Comparison of ENCODE assay signal across 8 mouse cellular contexts in genomic region chr2:158625697-158626096, GRCm38 (mm10). TPM values are rescaled to one million over a fixed set of nuclear protein-coding genes. Genes with fewer than 3 reads are reported as not detected.
A peak's percentile ranks its signal among the peaks of the same experiment; 100 is the strongest.
DNase-seq lines count a peak whose midpoint lies in the region; ATAC-seq and TF ChIP-seq lines count a peak whose summit lies in the region.

No protein-coding gene starts in this region.

- H3K27ac ChIP-seq in kidney, adult 2 months (ENCODE audit: insufficient read depth, low read depth, low read length), result no peak overlapping the region
- no peak overlapping the region for H3K27ac ChIP-seq in bone marrow macrophage, adult 2 months (ENCODE audit: insufficient read depth, low read depth, low read length)
- H3K27ac ChIP-seq in hindbrain, embryonic 14.5 days, result no peak overlapping the region
- no peak overlapping the region for H3K27ac ChIP-seq in midbrain, embryonic 14.5 days (replicated peaks; ENCODE audit: low read depth, low read length)

- H3K27me3 ChIP-seq in kidney, adult 2 months (replicated peaks; ENCODE audit: control insufficient read depth, insufficient read depth, low read length), result no peaks in the 10 kb centered on the region
- no peaks in the 10 kb centered on the region for H3K27me3 ChIP-seq in hindbrain, embryonic 14.5 days (ENCODE audit: control insufficient read depth, insufficient read depth, low read length)
- H3K27me3 ChIP-seq in midbrain, embryonic 14.5 days (ENCODE audit: control insufficient read depth, insufficient read depth, low read length), result no peaks in the 10 kb centered on the region

- H3K4me1 ChIP-seq in kidney, adult 2 months (ENCODE audit: control insufficient read depth, insufficient read depth, low read length), result peaks cover 4% of the 10 kb centered on the region; the same call in 1 of the 2 replicates
- peaks cover 6% of the 10 kb centered on the region; the same call in 1 of the 2 replicates for H3K4me1 ChIP-seq in bone marrow macrophage, adult 2 months (ENCODE audit: control insufficient read depth, insufficient read depth, low read length)
- peaks cover 15% of the 10 kb centered on the region for H3K4me1 ChIP-seq in hindbrain, embryonic 14.5 days (replicated peaks; ENCODE audit: control insufficient read depth, insufficient read depth, low read length)
- peaks cover 10% of the 10 kb centered on the region for H3K4me1 ChIP-seq in midbrain, embryonic 14.5 days (ENCODE audit: control insufficient read depth, insufficient read depth, low read length)

- no peak for TF ChIP-seq CTCF in kidney, adult 2 months (conservative IDR thresholded peaks at IDR 0.05; ENCODE audit: insufficient read depth, insufficient read length, low read depth, low read length)
- TF ChIP-seq CTCF in bone marrow macrophage, adult 2 months (IDR thresholded peaks at IDR 0.05; ENCODE audit: low read depth, low read length), result no peak

- 32% methylated on average over 8 of the region's 8 CpGs for WGBS in kidney, adult 2 months
- 42% methylated on average over 8 of the region's 8 CpGs for WGBS in hindbrain, embryonic 14.5 days
- 44% methylated on average over 8 of the region's 8 CpGs for WGBS in midbrain, embryonic 14.5 days

- H3K36me3 ChIP-seq in kidney, adult 2 months (ENCODE audit: control insufficient read depth, insufficient read depth, low read length), result no peaks in the 10 kb centered on the region
- H3K36me3 ChIP-seq in hindbrain, embryonic 14.5 days (replicated peaks; ENCODE audit: control insufficient read depth, insufficient read depth), result peaks cover 23% of the 10 kb centered on the region
- H3K36me3 ChIP-seq in midbrain, embryonic 14.5 days (ENCODE audit: control insufficient read depth, insufficient read depth, low read length), result peaks cover 28% of the 10 kb centered on the region

- no peaks in the 10 kb centered on the region for H3K9me3 ChIP-seq in hindbrain, embryonic 14.5 days (ENCODE audit: control insufficient read depth, low read length)
- no peaks in the 10 kb centered on the region for H3K9me3 ChIP-seq in midbrain, embryonic 14.5 days (ENCODE audit: control insufficient read depth, low read length)

- peak overlapping the region; percentile 71 for H3K4me2 ChIP-seq in hindbrain, embryonic 14.5 days (replicated peaks)
- H3K4me2 ChIP-seq in midbrain, embryonic 14.5 days (ENCODE audit: low read length), result peak overlapping the region; percentile 87

- H3K9ac ChIP-seq in hindbrain, embryonic 14.5 days, result peak overlapping the region; percentile 69
- H3K9ac ChIP-seq in midbrain, embryonic 14.5 days (replicated peaks; ENCODE audit: low read length), result peak overlapping the region; percentile 79

- no peak for ATAC-seq in hindbrain, embryonic 14.5 days (ENCODE audit: low FRiP score)
- no peak for ATAC-seq in midbrain, embryonic 14.5 days (ENCODE audit: low FRiP score, low TSS enrichment)

- DNase-seq in kidney, adult 2 months, result no peak
- DNase-seq in kidney, postnatal 4 days, result no peak
- DNase-seq in hindbrain, embryonic 14.5 days (ENCODE audit: low spot score), result no peak
- DNase-seq in midbrain, embryonic 14.5 days, result no peak
- no peak for DNase-seq in frontal cortex, postnatal 10 days (ENCODE audit: low spot score in 2 of 2)
- DNase-seq in cerebellum, postnatal 36 days, result no peak
- no peak for DNase-seq in frontal cortex, postnatal 36 days (ENCODE audit: low spot score in 2 of 2)

- TF ChIP-seq POLR2A in kidney, adult 2 months (IDR thresholded peaks at IDR 0.05; ENCODE audit: low read depth, low read length), result no peak
- TF ChIP-seq POLR2A in bone marrow macrophage, adult 2 months (IDR thresholded peaks at IDR 0.05; ENCODE audit: borderline replicate concordance, low read depth, low read length), result no peak

- peak overlapping the region; percentile 80 for H3K4me3 ChIP-seq in kidney, adult 2 months (ENCODE audit: insufficient read depth, low read depth, low read length)
- H3K4me3 ChIP-seq in bone marrow macrophage, adult 2 months (ENCODE audit: insufficient read depth, low read length), result peak overlapping the region; percentile 91
- H3K4me3 ChIP-seq in hindbrain, embryonic 14.5 days (replicated peaks; ENCODE audit: low read length), result peak overlapping the region; percentile 72
- peak overlapping the region; percentile 75 for H3K4me3 ChIP-seq in midbrain, embryonic 14.5 days (replicated peaks; ENCODE audit: low read depth, low read length)

RNA-seq across cellular contexts. Expression of gene Actr5, which starts 1.0 kb away (rescaled TPM):
- polyA plus RNA-seq in kidney, adult 2 months (2012; rRNA removed), result 6.2 and 6.4 TPM in 2 replicates
- 8.4 and 9.4 TPM in 2 replicates for polyA plus RNA-seq in bone marrow macrophage, adult 2 months (2012; ENCODE audit: insufficient read depth, insufficient read length, missing spikeins)
- 14.6 TPM in 2 replicates for polyA plus RNA-seq in hindbrain, embryonic 14.5 days (2014; fragmentation: Nextera tagmentation; extraction: Ambion mirVana)
- 13.9 and 14.8 TPM in 2 replicates for polyA plus RNA-seq in midbrain, embryonic 14.5 days (2014; fragmentation: Nextera tagmentation; extraction: Ambion mirVana)

RNA-seq across cellular contexts. Expression of gene Slc32a1, which starts 15.1 kb away (rescaled TPM):
- polyA plus RNA-seq in kidney, adult 2 months (2012; rRNA removed), result not detected in 2 replicates
- not detected in 2 replicates for polyA plus RNA-seq in bone marrow macrophage, adult 2 months (2012; ENCODE audit: insufficient read depth, insufficient read length, missing spikeins)
- polyA plus RNA-seq in hindbrain, embryonic 14.5 days (2014; fragmentation: Nextera tagmentation; extraction: Ambion mirVana), result 8.7 and 11.5 TPM in 2 replicates
- polyA plus RNA-seq in midbrain, embryonic 14.5 days (2014; fragmentation: Nextera tagmentation; extraction: Ambion mirVana), result 7.6 and 8.6 TPM in 2 replicates

RNA-seq across cellular contexts. Expression of gene Ppp1r16b, which starts 39.5 kb away (rescaled TPM):
- 20.1 and 22.2 TPM in 2 replicates for polyA plus RNA-seq in kidney, adult 2 months (2012; rRNA removed)
- polyA plus RNA-seq in bone marrow macrophage, adult 2 months (2012; ENCODE audit: insufficient read depth, insufficient read length, missing spikeins), result not detected in 2 replicates
- 20.0 and 20.8 TPM in 2 replicates for polyA plus RNA-seq in hindbrain, embryonic 14.5 days (2014; fragmentation: Nextera tagmentation; extraction: Ambion mirVana)
- 16.1 and 21.0 TPM in 2 replicates for polyA plus RNA-seq in midbrain, embryonic 14.5 days (2014; fragmentation: Nextera tagmentation; extraction: Ambion mirVana)

Comparison
In these comparisons a context has a peak if more than half of its experiments do, and no peak if none do; other contexts are left out.
1. RNA of gene Ppp1r16b, which starts 39.5 kb away (polyA plus RNA-seq): 20.1 to 22.2 TPM in kidney, adult 2 months, 20.0 to 20.8 TPM in hindbrain, embryonic 14.5 days and 16.1 to 21.0 TPM in midbrain, embryonic 14.5 days; not detected in bone marrow macrophage, adult 2 months; every median in the first group is over 10 times any median in the second.
2. Peak in every context shown above with its lines, with median percentiles within 50 percentile points of each other: H3K4me3 ChIP-seq.